Mouse (Mus musculus) heart, postnatal 4 days (tissue): Measurements from ENCODE around the gene Hipk2. TPM values are rescaled to one million over a fixed set of nuclear protein-coding genes. Genes with fewer than 3 reads are reported as not detected.

Experiments used
- DNase-seq: peaks from one replicate; pipeline ENCODE4 v3.0.0; 2021
- total RNA-seq, 2 experiments: library from RNA; stranded (reverse); gene quantifications; 2 replicates each; pipeline ENCODE4 v1.2.3; 2021

The Hipk2 gene
- total RNA-seq, 2 experiments from 2014 or later: 73.4 to 75.5 TPM

DNA sequence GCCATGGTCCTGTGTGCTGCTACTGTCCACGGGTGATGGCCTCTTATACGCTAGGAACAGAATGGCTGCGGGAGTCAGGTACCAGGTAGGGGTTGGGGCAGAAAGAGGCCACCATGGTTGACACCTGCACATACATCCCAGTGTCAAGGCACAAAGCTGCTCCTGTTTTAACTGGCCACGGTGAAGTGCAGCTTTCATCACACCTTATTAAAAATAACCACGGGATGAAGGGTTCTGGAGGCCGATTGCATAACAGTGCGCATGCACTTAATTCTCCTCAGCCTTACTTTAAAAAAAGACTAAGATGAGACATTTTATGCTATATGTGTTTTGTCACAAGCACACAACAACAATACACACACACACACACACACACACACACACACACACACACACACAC is 132.6 kb downstream of the Hipk2 start:
- no peak for DNase-seq

DNA sequence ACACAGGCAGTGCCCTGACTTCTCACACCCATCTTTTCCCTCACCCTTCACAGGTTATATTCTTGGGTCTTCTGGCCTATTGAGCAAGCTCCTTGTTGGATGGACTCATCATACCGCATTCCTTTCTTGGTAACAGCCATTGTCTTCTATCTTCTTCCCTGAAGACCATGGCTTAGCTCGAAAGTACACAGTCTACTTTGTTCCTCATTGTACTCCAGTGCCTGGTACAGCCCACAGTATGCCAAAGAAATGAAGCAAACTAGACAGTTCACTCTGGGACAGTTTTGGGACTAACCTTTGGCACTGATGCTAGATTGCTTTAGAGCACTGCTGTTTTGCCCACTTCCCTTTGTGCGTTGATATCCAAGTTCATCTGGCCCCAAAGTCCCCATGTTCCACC is 133.5 kb downstream of the Hipk2 start:
- DNase-seq: no peak

DNA sequence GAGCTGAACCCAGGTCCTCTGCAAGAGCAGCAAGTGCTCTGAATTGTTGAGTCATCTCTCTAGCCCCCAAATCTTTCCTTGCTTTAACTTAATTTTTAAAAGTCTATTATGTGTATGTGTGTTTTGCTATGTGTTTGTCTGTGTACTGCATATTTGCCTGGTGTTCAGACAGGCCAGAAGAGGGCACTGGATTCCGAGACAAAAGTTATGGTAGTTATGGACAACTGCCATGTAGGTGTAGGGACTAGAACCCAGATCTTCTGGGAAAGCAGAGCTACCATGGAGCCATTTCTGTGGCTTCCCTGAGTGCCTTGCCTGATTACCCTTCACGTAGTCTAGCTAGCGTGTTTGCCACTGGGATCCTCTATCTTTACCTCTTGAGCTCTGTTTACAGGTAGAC is 134.9 kb downstream of the Hipk2 start:
- no peak for DNase-seq

DNA sequence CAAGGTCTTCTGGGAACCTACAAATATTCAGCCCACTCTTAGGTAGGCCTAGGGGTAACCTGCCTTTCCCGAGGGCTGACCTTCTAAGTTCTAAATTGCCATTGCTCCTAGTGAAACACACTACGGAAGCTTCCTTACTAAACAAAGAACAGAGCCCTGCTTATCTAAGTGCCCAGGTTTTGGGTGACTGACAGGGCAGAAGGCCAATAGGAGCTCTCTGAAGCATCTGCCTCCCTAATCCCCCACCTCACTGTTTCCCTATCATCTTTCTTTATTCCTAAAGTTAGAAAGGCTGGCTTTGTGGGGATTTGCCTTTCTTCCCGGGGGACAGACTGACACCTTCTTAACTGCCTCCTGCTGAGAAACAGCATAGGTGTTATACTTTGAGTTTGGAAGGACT is 136.7 kb downstream of the Hipk2 start:
- DNase-seq: peak; percentile 28

DNA sequence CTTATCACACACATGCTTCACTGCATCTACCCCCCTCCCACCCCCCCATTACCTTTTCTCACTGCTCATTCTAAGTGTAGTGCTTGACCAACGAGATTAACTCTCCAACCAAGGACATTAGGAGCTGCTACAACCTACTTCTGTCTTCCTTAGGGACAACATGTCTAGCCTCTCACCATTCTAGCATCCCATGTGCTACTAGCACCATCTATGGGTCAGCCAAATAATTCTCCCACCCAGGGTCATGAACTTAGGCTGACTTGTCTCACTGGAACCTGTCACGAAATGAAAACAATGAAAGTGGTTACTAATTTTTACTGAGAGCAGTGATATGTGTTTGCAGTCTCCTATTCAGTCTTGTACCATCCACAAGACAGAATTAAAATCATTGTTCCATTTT is 138.2 kb downstream of the Hipk2 start:
- DNase-seq: no peak

DNA sequence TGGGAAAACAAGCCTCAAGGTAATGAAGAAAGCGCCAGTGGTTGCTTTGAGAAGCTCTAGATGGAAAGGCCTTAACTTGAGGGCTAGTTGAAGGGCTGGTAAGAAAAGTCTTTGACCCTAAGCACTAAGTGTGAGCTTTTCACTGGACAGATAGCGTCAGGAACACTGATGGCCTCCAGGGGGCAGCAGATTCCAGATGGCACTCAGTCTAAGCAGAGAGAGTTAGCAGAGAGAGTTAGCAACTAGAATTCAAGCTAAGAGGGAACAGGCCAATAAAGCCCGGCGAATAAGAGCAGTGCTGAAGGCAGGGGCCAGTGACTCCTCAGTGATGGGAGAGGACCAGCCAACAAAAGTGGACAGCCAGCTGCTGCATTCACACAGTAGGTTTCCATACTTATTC is 139.7 kb downstream of the Hipk2 start:
- peak; percentile 88 for DNase-seq

DNA sequence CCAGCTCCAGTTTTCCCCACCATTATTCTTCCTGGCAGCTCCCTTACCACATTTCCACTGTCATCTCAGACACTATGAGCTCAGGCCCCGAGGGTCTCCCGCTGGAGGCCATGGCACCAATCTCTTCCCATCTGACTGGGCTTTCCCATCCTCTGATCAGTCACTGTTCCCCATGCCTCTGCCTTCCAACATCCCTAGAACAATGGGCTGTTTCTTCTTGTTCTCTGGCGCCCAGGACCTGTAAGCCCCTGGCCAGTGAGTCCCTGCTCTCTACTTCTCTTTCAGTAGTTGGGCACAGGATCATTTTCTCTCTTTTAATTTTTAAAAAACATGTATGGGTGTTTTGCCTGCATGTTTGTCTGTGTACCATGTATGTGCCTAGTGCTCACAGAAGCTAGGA is 143.3 kb downstream of the Hipk2 start:
- DNase-seq: no peak

DNA sequence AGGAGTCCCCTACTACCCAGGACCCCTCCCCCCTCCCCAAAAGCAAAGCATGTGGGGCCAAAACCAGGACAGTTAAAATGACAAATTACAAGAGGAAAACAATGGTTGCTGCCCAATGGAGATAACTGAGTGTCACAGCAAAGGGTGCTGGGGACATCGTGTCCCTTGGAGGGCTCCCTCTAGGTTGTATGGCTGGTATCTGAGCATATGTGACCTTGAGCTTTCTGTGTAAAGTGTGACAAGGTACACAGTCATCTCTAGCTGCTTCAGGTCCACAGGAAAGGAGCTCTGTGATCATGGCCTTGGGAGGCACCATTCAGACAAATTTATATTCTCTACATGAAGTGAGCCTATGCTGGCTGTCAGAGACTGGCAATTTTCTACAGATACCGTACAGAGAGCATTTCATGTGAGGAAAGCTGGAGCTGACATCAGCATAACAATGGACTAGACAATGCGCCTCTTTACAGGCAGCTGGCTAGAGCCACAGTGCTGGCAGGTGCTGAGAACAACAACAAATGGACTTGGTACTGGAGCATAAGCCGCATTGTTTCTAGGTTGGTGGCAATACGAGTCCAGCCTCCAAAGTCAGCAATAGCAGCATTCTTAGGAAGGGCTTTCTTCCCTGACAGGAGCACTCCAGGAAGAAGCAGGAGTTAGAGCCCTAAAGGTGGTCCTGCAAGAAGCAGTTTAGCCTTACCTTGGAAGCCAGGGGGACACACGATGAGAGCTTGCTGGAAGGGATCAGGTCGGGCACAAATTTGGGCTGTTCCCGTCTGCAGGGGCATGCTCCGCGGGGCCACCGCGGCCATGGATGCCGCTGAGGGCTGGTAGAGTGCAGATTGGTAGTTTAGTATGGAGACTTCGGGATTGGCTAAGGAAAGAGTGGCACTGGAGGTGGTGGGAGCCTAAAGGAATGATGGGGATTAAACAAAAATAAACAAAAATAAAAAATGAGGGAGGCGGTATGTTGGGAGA is 145.5 kb downstream of the Hipk2 start:
- no peak for DNase-seq

DNA sequence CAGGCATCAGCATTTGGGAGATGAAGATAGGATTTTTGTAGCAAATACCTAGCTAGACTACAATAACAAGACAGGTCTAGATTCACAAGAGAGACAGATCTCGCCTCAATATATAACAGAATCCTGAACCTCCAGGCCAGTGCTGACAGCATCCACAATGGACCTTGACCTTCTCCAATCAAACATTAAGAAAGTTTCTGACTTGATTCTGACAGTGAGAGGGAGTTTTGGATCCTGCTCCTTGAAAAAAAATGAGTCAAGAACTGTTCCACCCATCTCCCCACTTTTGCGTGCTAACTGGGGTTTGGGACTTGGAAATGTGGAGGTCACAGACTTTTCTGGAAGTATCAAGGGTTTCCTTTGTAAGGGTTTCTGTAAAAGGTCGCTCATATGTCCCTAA is 150.4 kb downstream of the Hipk2 start:
- DNase-seq: no peak

DNA sequence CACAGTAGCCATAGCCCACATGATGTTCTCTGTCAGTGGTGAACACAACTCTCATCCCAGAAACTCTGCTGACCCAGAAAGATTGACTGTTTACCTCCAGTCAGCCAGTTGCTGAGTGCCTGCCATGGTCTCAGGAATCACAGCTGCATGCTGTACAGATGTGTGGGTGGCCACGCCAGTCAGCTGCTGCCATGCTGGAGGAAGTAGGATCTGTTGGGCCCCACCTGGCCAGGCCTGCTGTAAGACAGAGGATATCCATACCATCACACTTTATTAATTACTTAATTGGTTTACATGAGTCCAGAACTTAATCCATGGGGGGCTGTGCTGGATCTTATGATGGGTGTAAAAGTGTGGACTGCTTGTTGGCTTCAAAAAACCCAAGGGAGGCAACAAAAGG is 154.6 kb downstream of the Hipk2 start:
- DNase-seq: no peak

DNA sequence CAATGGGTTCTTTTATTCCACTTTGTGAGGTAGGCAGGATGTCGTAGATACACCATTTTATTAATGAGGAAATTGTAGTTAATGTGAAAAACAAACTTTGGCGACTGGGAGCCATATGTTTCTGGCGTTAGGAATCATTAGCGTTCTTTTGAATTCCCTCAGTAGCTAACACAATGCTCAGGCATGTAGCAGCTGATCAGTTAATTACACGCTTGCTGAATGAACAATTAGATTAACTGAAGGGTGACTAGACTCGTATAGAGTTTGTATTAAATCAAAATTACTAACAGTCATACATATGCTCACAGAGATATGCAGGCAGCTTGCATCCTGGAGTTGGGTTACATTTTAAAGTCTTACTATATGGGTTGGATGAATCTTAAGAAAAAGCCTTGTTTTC is 156.7 kb downstream of the Hipk2 start:
- no peak for DNase-seq

DNA sequence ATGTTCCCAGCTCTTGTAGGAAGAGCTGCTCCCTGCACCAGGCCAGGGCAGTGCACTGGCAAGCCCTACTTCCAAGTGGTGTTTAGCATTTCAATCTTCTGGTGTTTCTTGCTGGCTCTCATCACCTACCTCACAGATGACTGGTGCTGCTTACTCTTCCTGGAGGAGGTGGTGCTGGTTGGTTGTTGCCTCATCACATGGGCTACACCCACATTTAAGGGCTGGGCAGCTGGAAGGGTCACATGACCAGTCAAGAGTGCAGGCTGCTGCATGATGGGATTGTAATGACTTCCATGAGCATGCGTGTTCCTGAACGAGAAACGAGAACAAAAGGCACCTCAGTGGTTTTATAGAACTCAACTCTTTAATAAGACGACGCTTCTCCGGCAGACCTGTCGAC is 157.3 kb downstream of the Hipk2 start:
- no peak for DNase-seq

DNA sequence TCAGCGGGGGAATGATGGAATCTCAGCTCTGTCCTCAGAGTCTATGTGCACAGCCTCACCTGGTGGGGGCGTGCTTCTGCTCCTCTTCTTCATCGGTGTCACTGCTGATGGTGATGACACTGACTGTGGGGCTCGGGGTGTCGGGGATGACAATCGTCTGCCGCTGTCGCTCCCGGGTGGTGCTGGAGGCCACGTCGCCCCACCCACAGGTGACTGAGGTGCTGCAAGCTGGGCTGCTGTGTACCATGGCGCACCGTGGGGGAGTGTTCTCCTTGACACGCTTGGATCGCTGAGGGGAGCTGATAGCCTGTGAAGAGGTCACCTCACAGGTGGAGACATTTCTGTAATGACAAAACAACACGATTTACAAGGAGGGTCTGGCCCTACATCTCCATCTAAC is 160.1 kb downstream of the Hipk2 start:
- no peak for DNase-seq

DNA sequence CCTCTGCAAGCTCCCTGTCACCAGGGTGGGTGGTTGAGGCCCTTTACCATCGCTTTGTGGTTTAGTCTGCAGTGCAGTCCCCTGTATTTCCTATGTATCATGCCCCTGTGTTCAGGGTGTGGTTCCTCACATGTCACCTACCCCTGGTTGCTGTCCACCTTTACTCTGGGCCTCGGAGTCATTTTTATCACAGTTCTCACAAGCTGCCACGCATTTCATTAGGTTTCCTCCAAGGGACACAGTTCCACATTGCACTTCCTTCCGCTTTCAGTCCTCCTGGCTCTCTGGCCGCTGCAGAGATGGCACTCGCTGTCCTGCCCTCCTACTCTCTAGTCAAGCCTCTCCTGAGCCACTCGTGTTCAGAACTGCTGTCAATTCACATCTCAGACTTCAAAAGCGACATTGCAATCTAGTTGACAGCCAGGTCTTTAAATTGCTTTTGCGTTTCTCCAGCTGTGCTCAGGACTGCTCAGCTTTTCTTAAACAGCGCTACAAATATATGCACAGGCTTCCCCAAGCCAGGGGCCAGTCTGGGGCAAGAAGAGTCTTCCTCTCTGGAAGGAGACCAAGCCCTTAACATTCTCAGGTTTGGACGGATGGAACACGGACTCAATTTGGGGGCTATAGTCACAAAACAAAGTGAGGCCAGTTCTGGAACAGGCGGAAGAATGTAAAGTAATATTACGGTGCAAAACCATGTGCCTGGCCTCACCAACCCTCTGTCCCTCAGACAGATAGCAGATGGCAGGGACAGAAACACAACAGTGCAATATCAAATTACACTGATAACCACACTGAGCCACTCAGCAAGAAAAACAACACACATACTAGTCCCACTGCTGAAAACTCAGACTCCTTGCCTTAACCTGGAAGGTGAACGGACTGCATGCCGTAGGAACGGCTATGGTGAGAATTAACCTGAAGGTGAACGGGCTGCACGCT is 161.7 kb downstream of the Hipk2 start:
- DNase-seq: no peak

DNA sequence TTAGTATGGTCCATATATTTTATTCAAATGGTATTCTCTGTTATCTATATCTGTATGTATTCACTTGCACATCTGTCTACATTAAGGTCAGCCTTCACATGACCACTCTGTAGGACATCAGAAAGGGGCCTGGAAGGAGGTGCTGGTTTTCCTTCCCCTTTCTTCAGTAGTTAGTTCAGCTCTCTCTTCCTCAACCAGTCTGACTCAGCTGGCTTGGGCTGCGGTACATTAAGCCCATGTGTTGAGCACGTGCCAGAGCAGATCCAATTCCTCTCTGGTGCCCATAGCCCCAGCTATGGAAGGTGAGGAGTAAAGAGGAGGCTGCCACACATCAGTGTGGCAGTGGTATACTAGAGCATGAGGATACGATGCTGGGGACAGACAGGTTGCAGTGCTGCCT is 165.5 kb downstream of the Hipk2 start:
- no peak for DNase-seq

DNA sequence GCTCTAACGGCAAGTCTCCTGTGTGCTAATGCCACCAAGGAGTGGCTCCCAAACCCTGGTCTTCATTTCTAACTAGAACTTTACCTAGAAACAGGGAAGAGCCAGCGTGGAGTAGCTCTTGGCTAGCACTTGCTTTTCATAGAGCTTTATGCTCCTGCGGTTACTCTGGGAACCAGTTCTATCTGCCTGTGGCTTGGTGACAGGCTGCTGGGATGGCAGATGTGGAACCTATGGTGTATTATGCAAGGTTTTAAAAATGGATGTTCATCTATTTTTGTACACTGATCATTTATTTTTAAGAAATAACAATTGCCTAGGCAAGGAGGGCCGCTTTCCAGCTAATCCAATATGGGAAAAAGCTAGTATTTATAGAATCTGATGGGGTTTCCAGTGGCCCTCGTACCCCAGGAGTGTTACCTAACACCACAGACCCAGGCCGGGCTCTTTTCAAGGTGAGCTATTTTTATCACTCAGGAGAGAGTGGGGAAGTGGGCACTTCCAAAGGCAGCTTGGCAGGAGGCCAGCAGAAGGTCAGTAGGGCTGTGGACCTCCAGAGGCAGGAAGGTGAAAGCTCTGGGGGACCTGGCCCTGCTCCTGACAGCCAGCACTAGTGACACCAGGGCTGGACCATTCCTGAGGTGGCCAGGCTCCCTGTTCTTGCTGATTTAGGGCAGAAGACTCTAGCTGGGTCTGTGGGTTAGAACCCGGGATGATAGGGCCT is 171.5 kb downstream of the Hipk2 start:
- DNase-seq: peak; percentile 78

DNA sequence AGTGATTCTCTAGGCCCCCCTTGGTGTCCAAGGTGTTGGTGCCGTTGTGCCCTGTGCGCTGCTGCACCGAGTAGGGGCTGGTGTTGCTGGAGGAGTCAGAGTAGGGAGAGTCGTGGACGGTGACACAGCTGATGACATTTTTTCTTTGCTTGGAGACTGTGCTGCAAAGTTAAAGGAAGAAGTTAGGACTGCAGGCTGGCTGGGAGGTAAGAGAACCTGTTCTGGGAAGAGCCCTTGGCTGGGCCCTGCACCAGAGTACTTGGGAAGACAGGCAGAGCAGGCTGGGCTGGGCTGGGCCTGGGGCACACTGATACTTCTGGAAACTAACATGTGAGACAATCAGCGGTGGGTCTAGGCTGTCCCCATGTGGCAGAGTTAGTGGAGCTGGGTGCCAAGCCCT is 172.4 kb downstream of the Hipk2 start:
- DNase-seq: no peak

DNA sequence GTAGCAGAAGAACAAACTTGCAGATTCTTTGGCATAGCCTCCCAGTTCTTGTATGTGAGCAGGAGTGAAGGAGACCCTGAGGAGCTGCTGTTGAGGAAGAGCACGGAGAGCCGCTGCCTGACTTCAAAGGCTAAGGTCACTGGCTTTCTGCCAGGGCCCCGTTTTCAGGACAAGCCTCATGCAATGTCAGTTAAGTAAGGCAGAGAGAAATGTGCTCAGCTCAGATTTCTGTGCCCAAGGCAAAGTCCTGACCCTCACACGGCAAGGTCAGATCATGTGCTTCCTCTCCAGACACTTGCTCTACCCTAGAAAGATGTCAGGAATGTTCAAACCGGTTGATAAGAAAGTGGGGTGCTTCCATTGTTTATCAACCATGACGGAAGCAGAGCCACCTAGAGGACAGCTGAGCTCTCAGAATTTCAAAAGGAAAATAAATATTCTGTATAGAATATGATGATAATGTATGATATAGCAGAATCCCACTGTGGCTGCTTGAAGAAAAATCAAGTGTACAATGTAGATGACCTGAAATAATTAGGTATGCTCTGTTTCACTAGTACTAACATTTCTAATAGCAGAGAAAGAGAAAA is 173.1 kb downstream of the Hipk2 start:
- DNase-seq: peak; percentile 58

DNA sequence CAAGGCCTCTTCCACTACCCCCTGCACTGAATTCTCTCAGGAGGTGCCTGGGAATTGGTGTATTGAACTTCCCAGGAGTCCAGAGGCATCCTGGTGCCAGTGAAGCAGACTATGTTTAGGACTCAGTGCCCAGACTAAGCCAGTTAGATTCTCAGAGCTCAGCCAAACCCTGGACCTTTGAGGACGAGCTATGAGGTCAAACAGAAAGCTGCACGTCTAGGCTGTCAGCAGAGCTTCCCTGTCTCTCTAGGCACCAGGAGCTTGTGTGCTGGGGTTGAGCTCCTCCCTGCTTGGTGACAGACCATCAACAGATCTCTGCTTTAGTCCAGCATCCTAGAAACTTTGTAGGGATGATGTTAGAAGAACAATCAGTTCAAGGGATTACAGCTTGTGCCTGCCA is 174.5 kb downstream of the Hipk2 start:
- no peak for DNase-seq

DNA sequence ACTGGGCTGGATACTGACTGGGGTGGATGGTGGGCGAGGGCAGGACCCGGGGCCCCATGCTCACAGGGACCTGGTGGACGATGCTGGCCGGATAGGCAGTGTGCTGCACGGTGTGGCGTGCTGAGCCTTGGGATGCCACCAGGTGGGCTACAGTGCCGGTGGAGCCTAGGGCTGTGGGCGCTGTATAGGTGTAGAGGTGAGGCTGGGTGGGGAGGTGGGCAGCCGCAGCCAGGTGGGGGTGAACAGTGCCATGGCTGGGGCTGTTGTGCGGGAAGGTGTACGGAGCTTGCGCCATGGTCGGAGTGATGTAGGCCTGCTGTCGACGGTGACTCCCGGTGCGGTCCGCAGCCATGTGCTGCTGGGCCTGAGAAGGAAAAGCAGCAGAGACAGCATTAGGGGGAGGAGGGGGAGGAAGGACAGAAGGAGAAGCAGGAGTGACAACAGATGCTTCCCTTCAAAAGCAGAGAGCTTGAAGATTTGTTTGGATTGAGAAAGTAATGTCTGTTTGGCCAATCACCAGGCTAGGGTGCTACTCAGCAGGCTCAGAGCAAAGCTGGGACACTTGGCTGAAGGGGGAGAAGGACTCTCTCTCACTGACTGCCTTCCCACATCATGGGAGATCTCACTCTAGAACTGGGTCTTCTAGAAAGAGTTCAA is 177.6 kb downstream of the Hipk2 start:
- no peak for DNase-seq

DNA sequence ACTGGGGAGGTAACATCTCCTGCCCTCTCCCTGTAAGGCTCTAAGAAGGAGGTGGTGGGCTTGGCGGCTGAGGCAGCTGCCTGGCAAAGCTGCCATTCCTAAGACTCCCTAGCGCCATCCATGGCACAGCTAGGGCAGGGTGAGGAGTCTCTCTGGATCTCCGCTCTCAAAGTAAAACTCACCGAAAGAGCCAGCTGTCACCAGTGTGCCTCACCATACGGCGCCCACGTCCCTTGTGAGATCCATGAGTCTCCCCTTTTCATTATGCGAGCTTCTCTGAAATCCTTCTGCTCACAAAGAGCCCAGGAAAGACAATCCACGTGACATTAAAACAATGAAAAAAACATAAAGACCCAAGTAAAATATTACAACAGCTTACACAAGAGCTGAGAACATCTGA is 179.4 kb downstream of the Hipk2 start:
- DNase-seq: no peak
